Mouse (Mus musculus) kidney, postnatal 4 days (tissue): ENCODE measurements around the gene Trim12c.
"Not testable (repeated sequence)": the region's sequence is repeated elsewhere in the genome, so short reads cannot be mapped to it uniquely, and the experiment has no call there.

Experiments
- DNase-seq, 2 experiments: peaks; one replicate each; pipeline ENCODE4 v3.0.0; 2021; ENCODE audit warnings: mixed read lengths in 2 of 2

Trim12c gene

DNA sequence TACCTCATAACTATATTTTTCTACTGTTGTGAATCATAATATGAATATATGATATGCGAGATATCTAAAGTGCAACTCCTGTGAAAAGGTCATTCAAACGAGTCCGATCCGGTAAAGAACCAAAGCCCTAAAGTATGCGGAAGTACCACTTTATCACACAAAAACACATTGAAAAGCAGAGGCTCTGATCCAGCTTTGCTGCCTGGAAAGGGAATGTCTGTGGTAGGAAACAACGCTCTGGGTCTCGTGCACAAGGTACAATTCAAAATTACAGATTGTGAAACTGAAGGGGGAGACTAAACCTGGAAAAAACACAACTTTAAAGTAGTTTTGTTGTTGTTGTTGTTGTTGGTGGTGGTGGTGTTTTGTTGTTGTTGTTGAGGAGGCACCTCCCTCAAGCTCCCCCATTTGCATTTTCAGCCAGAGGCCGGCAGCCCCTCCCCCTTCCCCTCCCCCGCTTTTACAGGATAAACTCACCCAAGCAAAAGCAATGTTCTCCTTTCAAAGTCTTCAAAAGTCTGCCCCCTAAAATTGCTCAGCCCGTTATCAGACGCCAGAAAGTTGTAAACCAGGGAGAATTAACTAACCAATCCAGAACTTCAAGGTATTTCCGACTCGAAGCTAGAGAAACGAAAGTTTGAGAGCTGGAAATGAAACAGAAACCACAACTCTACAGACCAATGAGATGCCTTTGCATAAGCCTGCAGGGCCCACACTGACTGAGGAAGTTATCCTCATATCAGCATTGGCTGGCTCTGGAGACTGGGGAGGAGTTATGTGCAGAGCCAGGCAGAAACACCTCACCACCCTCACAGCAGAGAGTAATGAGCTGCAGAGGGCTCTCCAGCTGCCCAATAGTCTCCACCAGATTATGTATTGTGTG is at the start of gene Trim12c:
Gene Trim12c, minus strand, starts transcription at position 646 of the 883 bp plus-strand sequence.
- peak; percentile 65 to 76 for DNase-seq

DNA sequence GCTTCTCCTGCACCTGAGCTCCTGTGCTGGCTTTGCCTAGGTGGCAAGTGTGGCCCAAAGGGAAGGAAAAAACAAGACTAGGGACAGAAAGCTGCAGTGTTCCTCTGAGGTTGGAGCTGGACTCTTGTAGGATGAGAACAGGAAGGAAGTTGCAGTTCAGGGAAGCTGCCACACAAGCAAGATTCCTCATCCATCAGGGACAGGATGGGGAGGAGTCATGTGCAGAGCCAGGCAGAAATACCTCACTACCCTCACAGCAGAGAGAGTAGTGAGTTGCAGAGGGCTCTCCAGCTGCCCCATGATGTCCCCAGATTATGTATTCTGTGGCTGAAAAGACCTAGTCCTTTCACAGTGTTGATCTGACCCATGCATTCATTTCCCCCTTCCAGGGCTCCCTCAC is 48.0 kb upstream of the Trim12c start:
- peak in 1 of 2 experiments; percentile 1 for DNase-seq

- no peak for DNase-seq
Observed at GRCm38 (mm10) chr7:104400698-104401097, 47.5 kb upstream of the Trim12c start, which contains the start of gene Trim30c. Trim30c (minus strand) TSS chr7:104400837.

DNA sequence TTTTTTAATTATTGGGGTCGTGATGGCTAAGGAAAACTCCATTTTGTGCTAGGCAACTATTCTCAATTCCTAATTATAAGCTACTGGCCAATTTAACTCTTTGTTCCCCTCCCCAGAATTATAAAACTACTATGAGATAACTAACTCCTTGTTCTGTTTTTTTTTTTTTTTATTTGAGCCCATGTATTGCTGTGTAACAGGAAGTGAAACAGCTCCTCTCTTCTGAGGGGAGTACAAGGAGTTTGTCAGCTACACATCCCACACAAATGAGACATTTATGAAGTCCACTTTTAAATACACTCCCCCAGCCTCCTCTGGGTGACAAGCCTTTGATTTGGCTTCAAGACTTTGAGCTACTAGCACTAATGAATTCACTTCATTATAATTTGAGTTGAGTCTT is 45.3 kb upstream of the Trim12c start:
- no peak for DNase-seq

DNA sequence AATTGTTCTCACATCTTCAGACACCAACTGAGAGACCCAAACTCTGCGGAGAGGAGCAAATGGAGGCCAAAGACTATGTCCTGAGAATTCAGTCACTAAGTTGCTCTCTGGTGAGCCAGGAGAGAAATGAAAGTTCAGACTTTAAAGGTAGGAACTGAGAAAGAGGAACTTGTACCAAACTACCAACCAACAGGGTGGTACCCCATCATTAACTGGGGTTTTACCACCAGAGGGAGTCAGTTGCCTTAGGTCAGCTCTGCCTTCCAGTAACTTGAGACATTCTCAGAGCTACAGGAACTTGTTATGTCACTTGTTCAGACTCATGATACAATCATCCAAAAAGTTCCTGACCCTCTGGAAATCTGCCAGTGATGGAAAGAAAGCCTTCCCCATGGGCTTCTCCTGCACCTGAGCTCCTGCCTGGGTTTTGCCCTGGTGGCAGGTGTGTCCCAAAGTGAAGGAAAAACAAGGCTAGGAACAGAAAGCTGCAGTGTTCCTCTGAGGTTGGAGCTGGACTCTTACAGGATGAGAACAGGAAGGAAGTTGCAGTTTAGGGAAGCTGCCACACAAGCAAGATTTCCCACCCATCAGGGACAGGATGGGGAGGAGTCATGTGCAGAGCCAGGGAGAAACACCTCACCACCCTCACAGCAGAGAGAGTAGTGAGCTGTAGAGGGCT is 16.7 kb upstream of the Trim12c start, which contains the start of gene Trim30b:
Gene Trim30b, minus strand, starts transcription at position 149 of the 679 bp plus-strand sequence.
- DNase-seq: peak in 1 of 2 experiments; percentile 6

GRCm38 (mm10) chr7:104366339-104366738 is 13.2 kb upstream of the Trim12c start:
- no peak for DNase-seq

GRCm38 (mm10) chr7:104353600-104353967 is 422 bp upstream of the Trim12c start:
- no peak for DNase-seq

DNA sequence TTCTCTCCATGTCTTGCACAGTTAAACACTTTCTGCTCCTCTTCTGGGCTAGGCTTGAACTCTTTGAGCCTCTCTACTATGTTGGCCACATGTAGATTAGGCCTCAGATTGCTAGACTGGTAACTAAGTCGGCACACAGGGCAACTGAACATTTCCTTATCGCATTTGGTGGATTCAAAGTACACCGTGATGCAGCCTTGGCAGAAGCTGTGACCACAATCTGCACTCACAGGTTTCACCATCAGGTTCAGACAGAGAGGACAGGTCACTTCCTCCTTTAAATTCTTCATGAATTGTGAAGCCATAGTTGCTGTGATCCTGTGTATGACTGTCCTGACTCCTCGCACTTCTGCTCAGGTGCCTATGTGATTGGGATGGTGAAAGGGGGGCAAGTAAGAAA is 5.1 kb downstream of the Trim12c start:
- not testable (repeated sequence) for DNase-seq

DNA sequence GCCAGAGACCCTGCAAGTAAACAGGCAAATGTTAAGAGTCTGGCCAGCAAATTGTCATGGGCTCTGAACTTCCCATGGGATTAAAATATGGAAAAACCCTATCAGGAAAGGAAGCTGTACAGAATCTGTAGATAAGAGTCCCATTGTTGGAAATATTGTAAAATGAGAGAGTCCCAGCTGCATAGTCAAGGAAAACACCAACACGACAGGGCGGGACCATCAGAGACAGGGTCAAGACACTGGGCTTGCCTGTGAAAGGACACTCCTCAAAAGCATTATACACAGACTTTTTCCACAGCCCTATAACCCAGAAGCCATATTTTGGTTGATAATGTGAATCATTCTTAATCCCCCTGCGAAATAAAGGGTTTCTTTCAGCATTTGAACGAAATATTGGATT is 12.4 kb downstream of the Trim12c start:
- DNase-seq: not testable (repeated sequence)

GRCm38 (mm10) chr7:104335547-104335946 is 17.6 kb downstream of the Trim12c start:
- not testable (repeated sequence) for DNase-seq

- DNase-seq: not testable (repeated sequence)
Observed at GRCm38 (mm10) chr7:104329171-104329570, 24.0 kb downstream of the Trim12c start, which contains the start of gene Trim34b. Trim34b (plus strand) TSS chr7:104329471.

DNA sequence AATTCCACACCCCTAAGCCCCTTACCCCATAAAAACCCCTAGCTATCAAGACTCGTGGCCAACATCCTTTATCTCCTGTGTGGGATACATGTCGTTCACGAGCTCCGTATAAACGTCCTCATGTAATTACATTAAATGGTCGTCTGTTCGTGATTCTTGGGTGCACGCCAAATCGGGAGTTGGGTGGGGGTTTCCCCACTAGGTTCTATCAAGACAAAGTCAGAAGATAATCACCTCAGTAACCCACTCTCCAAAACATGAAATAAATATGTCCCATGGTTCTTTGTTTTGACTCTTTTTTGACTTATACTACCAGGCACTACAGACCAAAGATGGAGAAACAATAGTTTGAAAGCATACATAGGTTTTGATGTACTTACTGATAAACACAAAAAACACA is 31.1 kb downstream of the Trim12c start:
- no peak for DNase-seq

- DNase-seq: not testable (repeated sequence)
Observed at GRCm38 (mm10) chr7:104315369-104316080, 37.6 kb downstream of the Trim12c start, which contains the start of gene Trim12a. Trim12a (minus strand) TSS chr7:104315466.

DNA sequence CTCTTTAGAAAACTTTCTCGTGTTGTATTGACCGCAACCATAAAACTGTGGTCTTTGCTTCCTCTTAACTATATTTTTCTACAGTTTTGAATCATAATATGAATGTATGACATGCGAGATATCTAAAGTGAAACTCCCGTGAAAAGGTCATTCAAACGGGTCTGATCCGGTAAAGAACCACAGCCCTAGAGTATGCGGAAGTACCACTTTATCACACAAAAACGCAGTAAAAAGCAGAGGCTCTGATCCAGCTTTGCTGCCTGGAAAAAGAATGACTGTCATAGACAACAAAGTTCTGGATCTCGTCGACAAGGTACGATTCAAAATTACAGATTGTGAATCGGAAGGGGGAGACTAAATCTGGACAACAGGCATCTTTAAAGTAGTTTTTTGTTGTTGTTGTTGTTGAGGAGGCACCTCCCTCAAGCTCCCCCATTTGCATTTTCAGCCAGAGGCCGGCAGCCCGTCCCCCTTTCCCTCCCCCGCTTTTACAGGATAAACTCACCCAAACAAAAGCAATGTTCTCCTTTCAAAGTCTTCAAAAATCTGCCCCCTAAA is 38.3 kb downstream of the Trim12c start:
- DNase-seq: peak; percentile 3 to 16

DNA sequence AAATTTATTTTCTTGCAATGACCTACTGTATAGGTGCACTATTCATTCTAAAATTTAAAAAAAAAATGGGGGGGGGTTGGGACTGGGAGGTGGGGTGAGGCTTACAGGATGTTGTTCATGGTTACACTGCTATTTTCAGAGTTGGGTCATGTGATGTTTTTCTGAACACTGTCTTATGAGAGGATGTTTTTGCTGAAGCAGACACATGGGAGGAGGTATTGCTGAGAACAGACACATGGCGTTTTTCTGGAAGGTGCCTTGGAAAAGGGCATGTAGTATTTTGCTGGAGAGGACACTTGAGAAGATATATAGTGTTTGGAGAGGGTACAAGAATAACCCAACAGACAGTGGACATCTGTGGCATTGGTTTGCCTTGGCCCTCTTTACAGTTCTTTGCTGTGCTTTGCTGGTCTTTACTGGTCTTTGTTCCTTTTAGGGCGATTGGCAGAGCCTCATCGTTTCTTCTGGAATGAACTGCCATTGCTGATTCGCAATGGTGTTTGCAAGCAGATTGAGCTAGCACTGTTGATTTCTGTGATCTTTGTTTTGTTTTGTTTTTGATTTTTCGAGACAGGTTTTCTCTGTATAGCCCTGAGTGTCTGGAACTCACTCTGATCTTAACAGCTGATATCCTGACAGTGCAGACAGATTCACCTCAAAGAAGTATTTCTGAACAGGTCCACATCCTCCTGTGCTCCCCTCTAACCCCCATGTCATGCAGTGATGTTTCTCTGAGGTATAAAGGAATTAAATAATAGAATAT is 61.3 kb downstream of the Trim12c start:
- DNase-seq: no peak

DNA sequence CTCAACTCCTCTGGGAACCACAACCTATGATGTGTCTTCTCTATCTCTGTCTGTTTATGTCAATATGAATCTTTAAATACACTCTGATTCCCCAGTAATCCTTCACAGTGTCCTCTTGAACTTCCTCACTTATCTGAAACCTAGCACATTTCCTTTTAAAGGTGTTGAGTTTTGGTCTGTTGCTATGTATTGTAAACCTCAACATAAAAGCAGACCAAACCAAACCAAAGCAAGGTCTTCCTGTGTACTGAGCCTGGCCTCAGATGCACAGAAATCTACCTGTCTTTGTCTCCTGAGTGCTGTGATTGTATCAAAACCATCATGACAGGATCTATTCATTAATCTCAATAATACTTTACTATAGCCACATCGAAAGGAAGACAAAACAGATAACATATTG is 62.5 kb downstream of the Trim12c start:
- no peak for DNase-seq
